Mouse (Mus musculus): ENCODE data around the gene Rin2.

- no peak for TF ChIP-seq POLR2A (IDR thresholded peaks at IDR 0.05; ENCODE audit: borderline replicate concordance, control insufficient read depth, low read depth, low read length)
- no peak for TF ChIP-seq CTCF (IDR thresholded peaks at IDR 0.05; ENCODE audit: control insufficient read depth, insufficient read depth, low read length)
Observed at GRCm38 (mm10) chr2:145801322-145802052, 126.5 kb downstream of the Rin2 start.
